Mouse (Mus musculus) G1E (cell line): ENCODE measurements around the gene Myo5a.

Experiments
- CTCF ChIP-seq: IDR thresholded peaks from 2 replicates; pipeline ENCODE4 v1.5.1; 2012; ENCODE audit warnings: low read depth, low read length, inconsistent platforms, mixed read lengths
- TAL1 ChIP-seq: conservative IDR thresholded peaks from 2 replicates; pipeline ENCODE4 v1.6.1; 2012; ENCODE audit warnings: low read depth, low read length, inconsistent platforms, mixed read lengths

DNA sequence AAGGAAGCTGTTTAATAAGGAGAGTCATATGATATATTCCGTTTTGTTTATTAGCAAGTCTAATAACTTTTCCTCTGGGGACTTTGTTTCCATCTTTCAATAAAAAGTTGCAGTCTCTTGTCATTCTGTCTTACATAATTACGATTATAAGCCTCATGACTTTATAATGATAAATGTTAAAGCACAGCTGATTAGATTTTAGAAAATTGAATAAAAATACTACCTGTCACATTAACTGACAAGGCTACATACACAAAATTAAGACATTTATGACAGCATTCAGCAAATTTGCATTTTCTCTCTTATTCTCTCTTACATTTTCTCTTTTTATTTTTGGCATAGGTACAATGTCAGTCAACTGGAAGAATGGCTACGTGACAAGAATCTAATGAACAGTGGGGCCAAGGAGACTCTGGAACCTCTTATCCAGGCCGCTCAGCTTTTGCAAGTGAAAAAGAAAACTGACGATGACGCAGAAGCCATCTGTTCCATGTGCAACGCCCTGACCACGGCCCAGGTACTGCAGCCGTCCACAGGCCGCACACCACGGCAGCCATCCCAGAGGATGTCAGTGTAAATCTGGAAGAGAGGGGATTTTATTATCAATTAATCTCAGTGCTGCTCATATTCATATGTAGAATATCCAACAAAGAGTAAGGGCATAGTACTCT, 144.1 kb downstream of the Myo5a start:
- TF ChIP-seq CTCF (no peak), TAL1 (no peak)
